In the genomic region with DNA sequence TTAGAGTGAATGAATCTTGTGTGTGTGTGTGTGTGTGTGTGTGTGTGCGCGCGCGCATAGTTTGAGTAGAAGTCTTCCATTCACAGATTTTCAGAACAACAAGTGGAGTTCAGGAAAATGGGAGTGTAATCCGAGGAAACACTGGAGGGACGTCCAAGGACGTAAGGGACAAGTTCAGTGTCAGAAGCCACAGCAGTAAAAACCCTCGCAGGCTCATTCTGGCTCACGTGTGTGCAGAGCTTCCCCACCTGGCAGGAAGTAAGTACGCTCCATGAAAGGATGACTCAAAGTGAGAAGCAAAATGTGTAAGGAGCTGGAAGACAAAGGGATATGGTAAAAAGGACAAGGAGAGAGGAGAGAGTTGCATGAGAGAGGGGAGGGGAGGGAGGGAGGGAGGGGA, we compare ENCODE assay signal across 29 mouse cellular contexts. TPM values are rescaled to one million over a fixed set of nuclear protein-coding genes. Genes with fewer than 3 reads are reported as not detected.
A peak's percentile ranks its signal among the peaks of the same experiment; 100 is the strongest.
DNase-seq lines count a peak whose midpoint lies in the region; ATAC-seq lines count a peak whose summit lies in the region.
"Had no signal": no experiment of that assay in that cellular context is flagged by ENCODE, and none has a peak within 500 bp of the region (broad histone marks: within the 10 kb centered on the region; RNA-seq: fewer than 3 reads in every experiment).

No protein-coding gene starts in this region.

- no peak overlapping the region for H3K4me2 ChIP-seq in intestine, embryonic 15.5 days (replicated peaks)
- H3K4me2 ChIP-seq: forebrain, embryonic 13.5 days; heart, embryonic 13.5 days; hindbrain, embryonic 14.5 days had no signal

- H3K9ac ChIP-seq in intestine, embryonic 15.5 days: no peak overlapping the region
- H3K9ac ChIP-seq: forebrain, embryonic 13.5 days; heart, embryonic 13.5 days; hindbrain, embryonic 14.5 days had no signal

- H3K4me3 ChIP-seq in intestine, embryonic 15.5 days (replicated peaks): no peak overlapping the region
- H3K4me3 ChIP-seq: forebrain, embryonic 10.5 days; forebrain, embryonic 13.5 days; heart, adult 2 months; heart, embryonic 10.5 days; heart, embryonic 13.5 days had no signal

- no peaks in the 10 kb centered on the region for H3K36me3 ChIP-seq in intestine, embryonic 15.5 days
- H3K36me3 ChIP-seq: forebrain, embryonic 10.5 days; G1E; heart, embryonic 10.5 days; heart, embryonic 13.5 days had no signal

- WGBS in intestine, embryonic 15.5 days: 85% methylated on average over 10 of the region's 10 CpGs

- H3K27me3 ChIP-seq in intestine, embryonic 15.5 days (replicated peaks): no peaks in the 10 kb centered on the region
- H3K27me3 ChIP-seq: forebrain, embryonic 13.5 days; heart, embryonic 13.5 days; Patski had no signal

- H3K4me1 ChIP-seq in intestine, embryonic 15.5 days (replicated peaks): no peaks in the 10 kb centered on the region
- H3K4me1 ChIP-seq: forebrain, embryonic 10.5 days; forebrain, embryonic 13.5 days; heart, embryonic 10.5 days had no signal

- no peaks in the 10 kb centered on the region for H3K9me3 ChIP-seq in intestine, embryonic 15.5 days
- H3K9me3 ChIP-seq: forebrain, embryonic 10.5 days; forebrain, embryonic 13.5 days; G1E; heart, embryonic 10.5 days; heart, embryonic 13.5 days had no signal

- DNase-seq in A20 (ENCODE audit: low read depth, low spot score): peak; percentile 16
- DNase-seq in CD4-positive helper T cell, adult 2 months (ENCODE audit: low read depth, low spot score): peak; percentile 26
- peak; percentile 56 for DNase-seq in thymus, postnatal 0 days (ENCODE audit: low spot score)
- DNase-seq in thymus, postnatal 36 days: peak; percentile 14 to 23
- DNase-seq in kidney, postnatal 36 days: no peak
- DNase-seq: adrenal gland, postnatal 10 days; adrenal gland, postnatal 36 days; cerebellum, adult 18-20 months; cerebellum, adult 9-10 months; cerebellum, postnatal 14 days; gastrocnemius, postnatal 10 days; gastrocnemius, postnatal 36 days; heart, adult 2 months; heart, postnatal 14 days; heart, postnatal 4 days had no signal

- H3K27ac ChIP-seq in intestine, embryonic 15.5 days: no peak overlapping the region
- H3K27ac ChIP-seq: forebrain, embryonic 10.5 days; forebrain, embryonic 13.5 days; heart, adult 2 months; heart, embryonic 10.5 days; heart, embryonic 13.5 days; hindbrain, embryonic 14.5 days; hindbrain, postnatal 0 days had no signal

- ATAC-seq in megakaryocyte, adult 5-6 weeks (ENCODE audit: poor library complexity, severe bottlenecking): no peak
- no peak for ATAC-seq in intestine, embryonic 15.5 days
- ATAC-seq: forebrain, embryonic 13.5 days; forebrain, embryonic 16.5 days; hindbrain, postnatal 0 days; Patski had no signal

RNA-seq across cellular contexts. Expression of gene Gucy2c, which starts 40.3 kb away (rescaled TPM):
- 0.29 and 0.30 TPM in 2 replicates for polyA plus RNA-seq in thymus, postnatal 0 days (2015; fragmentation: Nextera tagmentation; extraction: Ambion mirVana)
- 0.27 TPM in 1 of 2 replicates, not detected in the other for total RNA-seq in megakaryocyte, adult 5-6 weeks (2015)
- 0.11 TPM in 1 of 2 replicates, not detected in the other for total RNA-seq in megakaryocyte, adult 5-6 weeks (2017)
- polyA plus RNA-seq in intestine, embryonic 15.5 days (2015; fragmentation: Nextera tagmentation; extraction: Ambion mirVana): 72.4 and 75.1 TPM in 2 replicates
- total RNA-seq: adrenal gland, postnatal 36 days; G1E; gastrocnemius, adult 18-20 months; gastrocnemius, postnatal 10 days; gastrocnemius, postnatal 36 days; granulocyte monocyte progenitor cell, adult 5-6 weeks; heart, adult 2 months; heart, postnatal 14 days; heart, postnatal 4 days had no signal
- polyA plus RNA-seq: forebrain, embryonic 10.5 days; G1E; heart, adult 2 months; hindbrain, embryonic 11.5 days had no signal

Comparison
In these comparisons a context has a peak if more than half of its experiments do, and no peak if none do; other contexts are left out.
1. DNase-seq: peak in A20 (single experiment), CD4-positive helper T cell, adult 2 months (single experiment), thymus, postnatal 0 days (single experiment) and thymus, postnatal 36 days (2 of 2); none in kidney, postnatal 36 days (0 of 2).
2. RNA of gene Gucy2c, which starts 40.3 kb away (polyA plus RNA-seq): 72.4 to 75.1 TPM in intestine, embryonic 15.5 days; 0.29 to 0.30 TPM in thymus, postnatal 0 days; every median in the first group is over 10 times any median in the second.